13 mouse cellular contexts compared by ENCODE assay signal in genomic region chr7:58801791-58802190, GRCm38 (mm10).
"Had no signal": no experiment of that assay in that cellular context is flagged by ENCODE, and none has a peak within 500 bp of the region (broad histone marks: within the 10 kb centered on the region; RNA-seq: fewer than 3 reads in every experiment).

No protein-coding gene starts in this region.

- H3K4me1 ChIP-seq: limb, embryonic 10.5 days; liver, embryonic 15.5 days; lung, embryonic 15.5 days; midbrain, embryonic 13.5 days; neural tube, embryonic 15.5 days had no signal

- H3K4me2 ChIP-seq: liver, embryonic 11.5 days; liver, embryonic 15.5 days; lung, embryonic 15.5 days; midbrain, embryonic 13.5 days; neural tube, embryonic 15.5 days had no signal

- H3K9me3 ChIP-seq: limb, embryonic 10.5 days; liver, embryonic 15.5 days; lung, embryonic 15.5 days; midbrain, embryonic 13.5 days; neural tube, embryonic 15.5 days had no signal

- DNase-seq: kidney, adult 18-20 months; kidney, postnatal 14 days; lung, postnatal 14 days; right cerebral cortex, adult 18-20 months; right cerebral cortex, postnatal 25 days; thymus, postnatal 36 days had no signal

- H3K36me3 ChIP-seq: limb, embryonic 10.5 days; liver, embryonic 15.5 days; lung, embryonic 15.5 days; midbrain, embryonic 13.5 days; neural tube, embryonic 15.5 days had no signal

- ATAC-seq: midbrain, embryonic 13.5 days had no signal

- H3K27ac ChIP-seq: left cerebral cortex, adult 2 months; limb, embryonic 10.5 days; liver, embryonic 15.5 days; lung, embryonic 15.5 days; midbrain, embryonic 13.5 days; neural tube, embryonic 15.5 days had no signal

- H3K9ac ChIP-seq: liver, embryonic 15.5 days; lung, embryonic 15.5 days; midbrain, embryonic 13.5 days; neural tube, embryonic 15.5 days had no signal

- H3K27me3 ChIP-seq: liver, embryonic 15.5 days; lung, embryonic 15.5 days; midbrain, embryonic 13.5 days; neural tube, embryonic 15.5 days had no signal

- H3K4me3 ChIP-seq: left cerebral cortex, adult 2 months; limb, embryonic 10.5 days; liver, embryonic 15.5 days; lung, embryonic 15.5 days; midbrain, embryonic 13.5 days; neural tube, embryonic 15.5 days had no signal
